Mouse (Mus musculus): ENCODE measurements around the gene Ushbp1.
"Not testable (repeated sequence)": the region's sequence is repeated elsewhere in the genome, so short reads cannot be mapped to it uniquely, and the experiment has no call there.

Gene Ushbp1

DNA sequence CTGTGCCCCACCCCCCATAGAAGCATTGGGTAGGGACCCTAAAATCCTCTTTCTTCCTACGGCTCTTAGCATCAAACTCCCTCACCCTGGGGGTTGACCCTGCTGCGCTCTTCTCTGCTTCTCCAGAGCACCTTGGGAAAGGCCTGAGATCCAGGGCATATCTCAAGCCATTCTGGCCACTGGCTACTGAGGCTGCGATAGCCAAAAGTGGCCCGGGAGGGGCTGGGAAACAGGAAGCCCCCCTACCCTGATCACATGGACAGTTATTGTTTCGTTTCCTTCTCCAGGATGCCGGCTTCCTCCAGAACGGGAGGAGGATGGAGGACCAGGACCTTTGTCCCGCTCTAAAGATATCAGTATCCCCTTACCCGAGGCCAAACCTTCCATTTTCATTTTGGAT is at the start of gene Ushbp1:
Gene Ushbp1, minus strand, starts transcription at position 174 of the 400 bp plus-strand sequence.
- DNase-seq (ENCODE audit: low spot score): no peak

DNA sequence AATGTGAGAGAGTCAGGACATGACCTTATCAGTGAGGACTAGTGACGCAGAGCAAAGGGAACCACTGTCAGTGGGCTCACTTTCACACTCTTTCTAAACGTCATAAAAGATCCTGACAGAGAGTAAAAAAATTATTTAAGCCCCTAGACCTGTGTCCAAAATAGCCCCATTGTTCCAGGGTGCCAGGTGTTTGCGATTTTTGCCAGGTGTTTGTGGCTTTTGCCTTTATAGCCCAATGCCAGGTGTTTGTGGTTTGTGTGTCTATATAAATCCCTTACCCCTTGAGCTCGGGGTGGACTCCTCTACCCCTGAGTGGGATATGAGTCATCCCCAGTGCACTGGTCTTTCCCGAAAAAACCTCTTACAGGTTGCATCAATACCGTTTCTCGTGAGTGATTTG is 49.5 kb upstream of the Ushbp1 start:
- no peak for DNase-seq (ENCODE audit: low spot score)

DNA sequence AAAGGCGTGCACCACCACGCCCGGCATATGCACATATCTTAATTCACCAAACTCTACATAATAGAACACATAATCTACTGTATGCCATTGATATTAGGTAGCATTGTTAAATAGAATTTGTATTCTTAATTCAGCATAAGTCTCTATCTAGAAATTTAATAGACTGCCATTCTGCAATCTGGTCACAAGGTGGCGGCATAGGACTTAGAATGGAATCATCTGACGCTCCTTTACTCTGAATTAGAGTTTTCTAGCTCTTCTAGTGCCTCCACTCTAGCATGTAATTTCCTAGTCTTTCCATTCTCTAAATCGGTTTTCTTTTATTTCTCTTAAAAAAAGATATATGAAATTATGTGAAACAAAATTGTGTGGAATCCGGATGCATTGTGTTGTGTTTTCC is 45.8 kb upstream of the Ushbp1 start:
- peak; percentile 81 for DNase-seq (ENCODE audit: low spot score)

- DNase-seq (ENCODE audit: low spot score): no peak
Measured at GRCm38 (mm10) chr8:71437041-71437440, 41.4 kb upstream of the Ushbp1 start.

GRCm38 (mm10) chr8:71432935-71433334 is 37.3 kb upstream of the Ushbp1 start:
- not testable (repeated sequence) for DNase-seq (ENCODE audit: low spot score)

- DNase-seq (ENCODE audit: low spot score): no peak
Measured at GRCm38 (mm10) chr8:71422121-71422520, 26.5 kb upstream of the Ushbp1 start.

DNA sequence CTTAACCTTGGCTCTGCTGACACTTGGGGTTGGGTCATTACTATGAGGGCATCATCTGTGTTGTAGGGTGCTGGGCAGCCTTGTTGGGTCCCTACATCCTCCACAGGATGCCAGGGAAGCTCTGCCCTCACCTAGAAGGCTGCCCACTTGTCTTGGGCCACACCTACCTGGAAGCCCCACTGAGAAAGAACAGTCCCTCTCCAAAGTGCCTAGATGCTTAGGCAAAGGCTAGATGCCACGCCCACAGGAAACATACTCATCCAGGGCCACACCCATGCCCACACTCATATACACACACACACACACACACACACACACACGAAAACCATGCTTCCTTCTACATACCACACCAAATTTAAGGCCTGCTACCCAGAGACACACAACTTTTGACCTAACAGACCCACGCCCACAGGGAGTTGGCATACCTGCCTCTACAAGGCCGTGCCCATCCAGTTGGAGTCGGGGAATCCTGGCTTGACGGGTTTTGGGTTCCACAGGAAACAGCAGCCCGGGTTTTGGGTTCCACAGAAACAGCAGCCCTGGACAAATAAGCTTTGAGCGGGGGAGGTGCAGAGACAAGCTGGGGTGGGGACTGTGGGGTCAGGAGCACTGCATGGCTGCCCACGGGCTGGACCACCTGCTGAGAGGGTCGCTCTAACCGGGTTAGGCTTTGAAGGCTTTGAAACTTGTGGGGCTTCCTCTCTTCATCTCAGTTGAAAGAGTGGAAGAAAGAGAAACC is 16.1 kb upstream of the Ushbp1 start:
- no peak for DNase-seq (ENCODE audit: low spot score)

- no peak for DNase-seq (ENCODE audit: low spot score)
Measured at GRCm38 (mm10) chr8:71408231-71408630, 12.6 kb upstream of the Ushbp1 start.

- no peak for DNase-seq (ENCODE audit: low spot score)
Measured at GRCm38 (mm10) chr8:71407441-71407840, 11.8 kb upstream of the Ushbp1 start.

DNA sequence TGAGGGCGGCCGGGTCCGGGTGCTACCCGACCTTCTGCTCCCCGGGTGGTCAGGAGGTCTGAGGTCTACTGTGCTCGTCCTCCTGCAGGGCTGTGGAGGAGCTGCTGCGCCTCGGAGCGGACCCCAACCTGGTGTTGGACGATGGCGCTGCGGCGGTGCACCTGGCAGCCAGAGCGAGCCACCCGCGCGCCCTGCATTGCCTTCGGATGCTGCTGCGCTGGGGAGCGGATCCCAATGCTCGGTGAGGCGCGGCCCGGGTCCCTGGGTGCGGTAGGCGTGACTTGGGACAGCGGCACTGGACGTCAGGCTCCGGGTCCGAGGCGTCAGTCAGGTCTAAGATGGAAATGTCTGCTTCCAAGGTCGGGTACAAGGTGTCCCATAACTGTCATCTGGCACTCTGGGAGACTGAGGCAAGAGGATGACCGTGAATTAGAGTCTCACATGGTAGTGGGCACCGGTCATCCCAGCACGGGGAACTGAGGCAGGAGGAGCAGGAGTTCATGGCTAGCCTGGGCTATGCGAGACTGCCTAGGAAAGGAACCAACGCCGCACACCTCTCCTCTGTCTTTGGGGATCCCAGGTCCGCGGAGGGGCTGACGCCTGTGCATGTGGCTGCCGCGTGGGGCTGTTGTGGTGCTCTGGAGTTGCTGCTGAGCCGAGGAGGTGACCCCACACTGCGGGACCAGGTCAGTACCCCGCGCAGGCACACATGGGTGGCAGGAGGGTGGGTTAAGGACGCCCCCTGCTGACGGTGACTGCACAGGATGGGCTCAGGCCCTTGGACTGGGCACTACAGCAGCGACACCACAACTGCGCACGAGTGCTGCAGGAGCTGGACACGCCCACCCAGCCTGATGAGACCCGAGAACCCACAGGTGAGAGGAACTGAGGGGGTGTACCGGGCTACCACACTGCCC is 10.8 kb upstream of the Ushbp1 start:
- DNase-seq (ENCODE audit: low spot score): peak; percentile 88

GRCm38 (mm10) chr8:71405401-71406098 is 9.9 kb upstream of the Ushbp1 start, which contains the start of gene Ankle1:
Ankle1 (plus strand) TSS chr8:71406010.
- DNase-seq (ENCODE audit: low spot score): peak; percentile 97

DNA sequence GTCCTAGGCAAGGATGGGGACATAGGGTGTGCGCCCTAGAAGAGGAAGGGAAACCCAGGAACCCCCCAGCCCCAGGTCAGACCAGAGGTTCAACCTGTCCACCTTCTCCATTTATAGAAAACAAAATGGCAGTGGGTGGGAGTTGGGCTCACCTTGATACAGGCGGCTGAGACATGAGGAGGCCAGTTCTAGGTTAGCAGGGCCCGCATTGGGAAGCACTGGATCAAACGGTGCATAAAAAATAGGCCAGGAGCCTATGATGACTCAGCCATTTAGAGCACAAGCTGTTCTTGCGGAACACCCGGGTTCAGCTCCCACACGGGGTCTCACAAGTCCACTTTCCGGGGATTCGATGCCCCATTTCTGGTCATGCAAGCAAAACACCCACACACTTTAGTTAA is 9.3 kb upstream of the Ushbp1 start:
- no peak for DNase-seq (ENCODE audit: low spot score)

- no peak for DNase-seq (ENCODE audit: low spot score)
Measured at GRCm38 (mm10) chr8:71404011-71404410, 8.4 kb upstream of the Ushbp1 start.

GRCm38 (mm10) chr8:71403107-71403885 is 7.7 kb upstream of the Ushbp1 start:
- DNase-seq (ENCODE audit: low spot score): no peak

DNA sequence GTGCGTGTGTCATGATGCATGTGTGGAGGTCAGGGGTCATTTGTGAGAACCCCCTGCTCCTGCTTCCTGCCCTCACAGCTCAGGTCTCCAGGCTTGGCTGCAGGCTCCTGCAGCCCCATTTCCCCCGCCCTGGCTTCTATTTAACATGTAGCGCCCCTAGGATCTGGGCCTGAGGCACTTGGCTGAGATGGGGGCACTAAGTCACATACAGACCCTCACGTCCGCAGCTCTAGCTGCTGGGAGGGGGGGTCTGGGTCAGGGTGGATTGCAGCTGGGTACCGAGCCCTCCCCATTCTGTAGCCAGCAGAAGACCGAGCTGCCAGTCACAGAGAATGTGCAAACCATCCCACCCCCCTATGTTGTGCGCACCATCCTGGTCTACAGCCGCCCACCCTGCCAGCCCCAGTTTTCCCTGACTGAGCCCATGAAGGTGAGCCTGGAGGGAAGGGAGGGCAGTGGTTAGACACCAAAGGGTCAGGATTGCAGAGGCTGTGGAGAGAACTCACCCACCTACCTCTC is 6.9 kb upstream of the Ushbp1 start:
- DNase-seq (ENCODE audit: low spot score): no peak

DNA sequence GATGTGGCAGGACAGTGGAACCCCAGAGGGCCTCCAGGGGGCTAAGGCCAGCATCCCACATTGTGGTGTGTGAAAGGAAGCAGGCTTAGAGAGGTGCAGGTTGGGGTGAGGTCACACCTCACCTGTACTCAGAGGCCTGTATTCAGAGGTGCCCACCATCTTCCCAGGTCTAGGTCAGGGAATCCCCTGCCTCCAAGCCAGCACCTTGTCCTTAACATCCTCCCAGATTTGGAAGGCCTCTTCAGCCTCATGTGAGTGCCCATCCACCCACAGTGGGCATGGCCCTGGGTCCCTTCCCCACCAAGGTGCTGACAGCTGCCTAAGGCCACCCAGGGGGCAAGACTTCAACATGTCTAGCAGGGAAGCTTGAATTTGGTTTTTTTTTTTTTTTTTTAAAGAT is 5.9 kb upstream of the Ushbp1 start:
- no peak for DNase-seq (ENCODE audit: low spot score)

- DNase-seq (ENCODE audit: low spot score): no peak
Measured at GRCm38 (mm10) chr8:71400826-71401225, 5.2 kb upstream of the Ushbp1 start.

GRCm38 (mm10) chr8:71397701-71398100 is 2.1 kb upstream of the Ushbp1 start:
- DNase-seq (ENCODE audit: low spot score): no peak

DNA sequence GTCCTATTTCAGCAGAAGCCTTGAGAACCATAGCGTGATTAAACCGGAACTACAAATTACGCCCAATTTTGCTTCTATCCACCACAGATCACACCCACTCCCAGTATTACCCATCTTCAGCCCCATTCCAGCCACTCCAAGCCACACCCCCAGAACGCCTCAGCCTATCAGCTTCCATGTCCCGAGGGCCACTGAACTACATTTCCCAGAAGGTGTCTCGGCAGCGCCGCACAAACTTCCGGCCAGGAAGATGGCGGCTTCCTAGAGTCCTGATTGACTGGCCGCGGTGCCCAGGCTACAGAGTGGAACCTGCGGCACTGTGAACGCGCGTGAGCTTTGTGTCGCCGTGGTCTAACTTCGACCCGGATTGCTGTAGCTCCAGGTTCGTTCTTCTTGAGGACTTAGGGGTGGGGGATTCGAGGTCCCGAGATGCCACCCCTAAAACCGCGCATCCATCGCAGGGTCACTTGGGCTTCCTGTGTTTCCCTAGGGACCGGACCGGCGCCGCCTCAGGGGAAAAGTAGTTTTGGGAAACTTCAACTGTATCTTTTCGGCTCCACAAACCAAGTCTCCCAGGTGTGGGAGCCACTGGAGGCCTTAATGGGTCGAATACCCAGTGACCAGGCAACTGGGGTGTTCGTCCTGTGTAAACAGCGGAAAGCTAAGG is 1.2 kb upstream of the Ushbp1 start, which contains the start of gene Babam1:
Gene Babam1, plus strand, starts transcription at position 223 of the 667 bp plus-strand sequence.
- DNase-seq (ENCODE audit: low spot score): peak; percentile 97

GRCm38 (mm10) chr8:71395071-71395470 is 531 bp downstream of the Ushbp1 start:
- DNase-seq (ENCODE audit: low spot score): no peak

DNA sequence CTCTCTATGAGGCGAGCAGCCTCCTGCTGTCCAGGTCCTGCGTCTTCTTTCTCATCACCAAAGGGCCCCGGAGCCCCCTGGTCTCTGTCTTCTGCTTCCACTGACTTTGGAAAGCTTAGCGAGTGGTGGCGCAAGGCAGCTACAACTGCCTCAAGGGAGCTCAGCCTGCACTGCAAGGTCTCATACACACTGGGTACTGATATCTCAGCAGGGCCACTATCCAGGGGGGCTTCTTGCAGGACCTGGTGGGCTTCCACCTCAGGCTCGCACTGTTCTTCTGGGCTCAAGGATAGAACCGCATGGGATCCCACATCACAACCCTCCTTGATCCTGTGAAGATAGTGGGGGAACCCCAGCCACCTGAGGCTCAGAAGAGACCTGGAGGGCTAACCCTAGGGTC is 1.1 kb downstream of the Ushbp1 start:
- no peak for DNase-seq (ENCODE audit: low spot score)

Data from embryo, embryonic 10.5 days (tissue).